Mouse (Mus musculus): ENCODE data around the gene Plpp2.

- TF ChIP-seq GATA1 (IDR thresholded peaks at IDR 0.05; ENCODE audit: borderline replicate concordance, low read length) (no peak), FLI1 (IDR thresholded peaks at IDR 0.05; ENCODE audit: low read length) (no peak)
Observed at GRCm38 (mm10) chr10:79538873-79539272, 5.3 kb upstream of the Plpp2 start.
